Mouse (Mus musculus) thymus, postnatal 10 days (tissue): ENCODE data around the gene Afmid.
"Not testable (repeated sequence)": the region's sequence is repeated elsewhere in the genome, so short reads cannot be mapped to it uniquely, and the experiment has no call there.

ENCODE experiments used
- DNase-seq, 2 experiments: peaks; one replicate each; pipeline ENCODE4 v3.0.0; 2021; ENCODE audit warnings: low spot score in 2 of 2

Gene Afmid

GRCm38 (mm10) chr11:117824060-117824969 lies 1.4 kb upstream of the Afmid start:
- DNase-seq: peak; percentile 58 to 81

- DNase-seq: no peak
These were observed 440 bp downstream of the Afmid start for GRCm38 (mm10) chr11:117826164-117826563.

- no peak for DNase-seq
These were observed 1.2 kb downstream of the Afmid start for GRCm38 (mm10) chr11:117826916-117827315.

- no peak for DNase-seq
These were observed 1.7 kb downstream of the Afmid start for GRCm38 (mm10) chr11:117827386-117827785.

- peak in 1 of 2 experiments; percentile 52 for DNase-seq
These were observed 2.6 kb downstream of the Afmid start for GRCm38 (mm10) chr11:117828149-117828887.

- DNase-seq: no peak
These were observed 3.3 kb downstream of the Afmid start for GRCm38 (mm10) chr11:117828888-117829604.

- DNase-seq: no peak
These were observed 4.0 kb downstream of the Afmid start for GRCm38 (mm10) chr11:117829671-117830215.

- no peak for DNase-seq
These were observed 4.7 kb downstream of the Afmid start for GRCm38 (mm10) chr11:117830401-117830800.

- peak; percentile 89 to 95 for DNase-seq
These were observed 6.6 kb downstream of the Afmid start for GRCm38 (mm10) chr11:117832086-117832969.

GRCm38 (mm10) chr11:117833509-117833908 lies 7.8 kb downstream of the Afmid start:
- not testable (repeated sequence) for DNase-seq

- DNase-seq: no peak
These were observed 8.4 kb downstream of the Afmid start for GRCm38 (mm10) chr11:117834086-117834485.

GRCm38 (mm10) chr11:117836306-117836705 lies 10.6 kb downstream of the Afmid start:
- DNase-seq: no peak

- no peak for DNase-seq
These were observed 12.8 kb downstream of the Afmid start for GRCm38 (mm10) chr11:117838572-117838971.

- no peak for DNase-seq
These were observed 13.3 kb downstream of the Afmid start for GRCm38 (mm10) chr11:117839021-117839420.

GRCm38 (mm10) chr11:117840910-117841309 lies 15.2 kb downstream of the Afmid start:
- DNase-seq: no peak

GRCm38 (mm10) chr11:117843434-117843833 lies 17.7 kb downstream of the Afmid start:
- no peak for DNase-seq

- no peak for DNase-seq
These were observed 19.3 kb downstream of the Afmid start for GRCm38 (mm10) chr11:117844997-117845396.

GRCm38 (mm10) chr11:117845651-117846050 lies 19.9 kb downstream of the Afmid start:
- DNase-seq: no peak

GRCm38 (mm10) chr11:117846640-117847039 lies 20.9 kb downstream of the Afmid start:
- DNase-seq: no peak

- DNase-seq: no peak
These were observed 22.0 kb downstream of the Afmid start for GRCm38 (mm10) chr11:117847593-117848215.
